Mouse (Mus musculus) frontal cortex, postnatal 14 days (tissue): ENCODE data around the gene Epb41l3.

ENCODE experiments used
- DNase-seq, 2 experiments: peaks; one replicate each; pipeline ENCODE4 v3.0.0; 2022; ENCODE audit warnings: low spot score in 2 of 2

Epb41l3 gene

DNA sequence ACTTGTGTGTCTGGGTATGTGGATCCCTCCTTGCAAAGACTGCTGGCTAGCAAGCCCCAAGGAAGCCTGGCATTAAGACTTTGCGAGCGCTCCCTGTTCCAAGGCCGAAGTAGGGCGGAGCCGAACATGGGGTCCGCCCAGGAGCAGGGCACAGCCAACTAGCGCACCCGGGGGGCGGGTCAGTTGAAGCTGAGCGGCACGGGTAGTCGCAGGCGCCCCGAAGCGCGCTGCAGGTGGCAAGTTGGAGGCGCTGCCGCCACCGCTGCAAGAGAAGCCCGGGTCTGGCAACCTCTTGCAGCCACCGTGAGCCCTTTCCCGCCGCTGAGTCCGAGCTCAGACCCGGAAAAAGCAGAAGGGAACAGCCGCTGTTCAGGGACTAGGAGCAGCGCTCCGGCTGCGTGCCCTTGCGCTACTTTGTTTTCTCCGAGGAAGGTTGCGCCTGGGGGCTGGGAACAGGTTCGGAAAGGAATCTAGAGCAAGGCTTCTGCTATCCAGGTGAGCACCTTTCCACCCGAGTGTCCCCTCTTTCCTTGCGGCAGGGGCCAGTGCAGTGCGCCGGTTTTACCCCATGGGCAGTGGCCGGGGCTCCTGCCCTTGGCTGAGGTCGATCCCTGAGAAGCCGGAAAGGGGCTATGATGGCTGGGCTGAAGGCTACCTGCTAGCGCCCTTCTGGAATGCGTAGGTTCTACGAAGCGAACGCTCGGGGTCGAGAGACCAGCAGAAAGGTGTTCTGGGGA lies at the start of gene Epb41l3:
Gene Epb41l3, plus strand, starts transcription at position 183 of the 737 bp plus-strand sequence.
- DNase-seq, result peak; percentile 74 to 84

DNA sequence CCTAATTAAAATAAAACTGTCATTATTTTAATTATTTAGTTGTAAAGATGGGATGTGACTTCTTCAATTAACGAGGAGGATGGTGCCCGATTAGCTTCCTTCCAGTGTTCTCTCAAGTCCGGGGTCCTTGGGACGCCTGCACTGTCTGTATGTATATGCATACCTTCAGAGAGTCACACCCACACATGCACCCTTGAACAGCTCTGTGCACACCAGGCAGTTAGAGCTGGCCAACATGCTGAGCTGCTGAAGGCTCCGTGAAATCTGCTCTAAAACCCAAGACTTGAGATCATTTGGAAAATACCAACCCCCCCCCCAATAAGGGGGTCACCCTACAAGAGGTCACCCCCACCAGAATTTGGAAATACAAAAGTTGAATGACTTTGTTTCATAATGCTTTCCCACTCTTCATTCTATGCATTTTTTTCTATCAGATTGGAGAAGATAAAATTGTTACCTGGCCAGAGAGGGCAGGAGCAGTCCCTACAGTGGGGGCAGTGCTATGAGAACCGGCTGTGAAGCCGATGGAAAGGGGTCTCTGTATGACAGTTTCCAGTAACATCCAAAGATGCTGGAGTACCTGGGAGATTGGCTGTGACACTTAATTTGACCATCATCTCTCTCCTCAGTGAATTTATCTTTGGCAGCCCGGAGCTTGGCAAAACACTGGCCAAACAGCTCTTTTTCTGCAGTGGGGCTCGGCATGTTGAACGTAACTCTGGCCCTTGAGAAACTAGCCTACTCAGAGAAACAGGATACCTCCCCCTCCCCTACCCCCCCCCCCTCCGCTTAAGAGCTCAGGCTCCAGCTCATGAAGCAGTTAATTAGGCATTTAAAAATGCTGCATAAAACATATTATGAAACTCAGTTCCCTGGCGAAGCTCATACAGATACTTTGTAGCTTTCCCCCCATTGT lies 36.5 kb upstream of the Epb41l3 start:
- no peak for DNase-seq

DNA sequence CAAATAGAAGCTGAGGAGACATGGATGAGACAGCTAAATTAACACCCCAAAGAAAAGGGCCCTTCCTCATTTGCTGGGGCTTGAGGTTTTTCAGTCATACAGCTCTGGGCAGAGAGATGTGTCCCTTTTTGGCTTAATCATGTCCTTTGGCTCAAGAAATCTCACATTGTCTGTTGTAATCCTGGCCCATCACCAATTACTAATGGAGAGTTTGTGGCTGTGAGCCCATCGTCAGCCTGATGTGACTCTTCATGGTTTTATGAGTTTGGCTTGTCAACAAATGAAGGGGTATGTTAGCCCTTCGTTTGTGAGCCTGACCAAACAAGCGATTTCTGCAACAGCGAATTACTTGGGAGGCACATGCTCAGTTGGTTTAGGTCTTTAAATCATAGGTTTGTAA lies 34.0 kb upstream of the Epb41l3 start:
- no peak for DNase-seq

DNA sequence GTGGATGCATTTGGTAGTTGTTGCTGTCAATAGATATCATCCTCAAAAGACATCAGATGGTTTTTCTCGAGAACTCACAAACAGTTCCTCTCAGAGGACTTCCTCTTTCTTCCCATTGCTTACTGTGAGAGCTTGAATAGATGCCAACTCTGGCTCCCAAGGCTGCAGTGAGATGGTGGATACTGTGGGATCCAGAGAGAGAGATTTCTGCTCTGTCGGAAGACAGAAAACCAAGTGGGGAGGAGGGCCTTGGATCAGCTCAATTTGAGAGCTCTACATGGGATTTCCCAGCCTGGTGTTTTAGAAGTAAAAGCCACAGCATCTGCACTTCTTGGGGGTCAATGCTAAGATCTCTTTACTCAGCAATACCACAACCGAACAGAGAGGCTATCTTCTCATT lies 26.7 kb upstream of the Epb41l3 start:
- no peak for DNase-seq

DNA sequence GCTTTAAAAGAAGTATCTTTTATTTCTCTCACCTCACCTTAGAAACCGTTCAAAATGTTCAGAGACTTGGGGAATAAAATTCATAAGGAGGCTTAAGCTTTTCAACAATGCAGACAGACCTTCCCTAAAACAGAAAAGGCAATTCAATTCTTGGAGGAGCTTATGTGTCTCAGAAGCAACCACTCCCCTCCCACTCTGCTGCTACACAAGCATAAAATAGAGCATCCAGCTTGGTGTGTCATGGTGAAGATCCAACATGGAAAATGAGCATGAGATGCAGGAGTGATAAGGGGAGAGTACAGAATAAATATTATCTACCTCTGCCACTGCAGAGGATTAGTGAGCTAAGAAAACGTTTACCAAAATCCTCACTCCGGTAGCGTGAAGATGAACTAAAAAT lies 21.5 kb upstream of the Epb41l3 start:
- DNase-seq, result no peak

DNA sequence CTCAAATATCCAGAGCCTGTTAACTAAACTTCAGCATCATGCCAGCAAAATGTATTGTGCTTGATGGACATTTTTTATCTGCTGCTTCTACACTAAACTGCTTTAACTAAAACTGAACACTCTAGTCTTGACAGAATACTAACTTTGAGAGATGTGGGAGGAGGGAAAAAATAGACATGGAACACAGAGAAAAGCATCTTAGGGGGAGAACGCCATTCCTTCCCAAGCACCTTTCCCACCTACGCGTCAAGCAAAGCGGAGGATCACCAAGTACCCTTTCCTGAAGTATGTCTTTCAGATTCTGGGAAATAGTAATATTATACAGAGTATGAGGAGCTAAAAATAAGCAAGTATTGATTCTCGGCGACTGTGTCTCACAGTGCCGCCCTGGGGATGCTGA lies 15.7 kb upstream of the Epb41l3 start:
- DNase-seq, result no peak

DNA sequence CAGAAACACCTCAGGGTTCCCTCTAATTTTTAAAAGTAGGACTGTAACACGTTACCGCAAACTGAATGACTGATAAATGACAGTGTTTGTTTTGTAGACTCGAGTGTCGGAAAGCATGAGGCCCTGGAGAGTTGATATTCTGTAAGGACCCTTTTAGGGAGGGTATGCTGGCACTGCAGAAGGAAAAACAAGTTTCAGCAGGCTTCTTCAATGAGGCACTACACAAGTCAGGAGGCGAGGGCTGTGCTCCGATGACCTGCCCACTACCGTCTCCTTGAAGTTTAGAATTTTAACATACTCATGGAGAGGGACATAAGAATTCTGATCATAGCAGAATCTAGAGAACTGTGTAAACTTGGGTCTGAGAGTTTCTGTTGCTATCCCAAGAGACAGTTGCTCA lies 15.1 kb upstream of the Epb41l3 start:
- DNase-seq, result no peak

DNA sequence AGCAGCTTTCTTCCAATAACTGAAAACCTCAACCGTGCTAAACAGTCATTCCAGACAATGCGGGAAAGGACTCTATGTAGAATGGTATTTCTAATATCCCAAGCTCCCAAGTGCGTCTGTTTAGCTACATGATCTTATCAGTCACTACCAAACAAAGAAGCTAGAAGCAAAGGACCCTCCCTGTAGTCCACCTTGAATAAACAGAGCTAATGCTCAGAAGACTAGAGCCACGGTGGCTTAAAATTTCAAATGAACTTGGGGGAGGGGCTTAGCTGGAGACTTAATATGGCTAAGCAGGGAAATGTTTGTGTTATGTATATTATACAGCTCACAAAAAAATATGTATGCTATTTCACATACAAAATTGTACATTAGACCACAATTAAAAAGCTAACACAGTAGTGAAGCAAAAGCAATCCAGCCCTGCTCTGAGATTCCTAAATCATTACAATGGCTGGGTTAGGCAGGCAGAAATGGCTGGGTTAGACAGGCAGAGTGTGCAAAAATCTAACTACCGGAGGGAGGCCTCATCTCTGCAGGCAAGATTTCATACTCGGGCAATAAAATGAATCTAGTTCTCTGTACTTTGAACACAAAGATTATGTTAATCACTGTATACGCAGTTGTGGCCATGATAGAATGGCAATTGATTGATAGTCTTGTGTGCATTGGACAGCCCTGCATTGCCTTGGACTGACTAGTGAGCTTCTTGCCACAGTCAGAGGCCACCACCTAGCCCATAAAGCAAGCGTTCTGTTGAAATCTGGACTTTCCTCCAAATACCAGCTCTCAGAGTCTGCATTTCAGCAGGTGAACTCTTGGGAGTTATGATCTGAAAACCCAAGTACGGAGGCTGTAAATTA lies 13.4 kb upstream of the Epb41l3 start:
- no peak for DNase-seq

DNA sequence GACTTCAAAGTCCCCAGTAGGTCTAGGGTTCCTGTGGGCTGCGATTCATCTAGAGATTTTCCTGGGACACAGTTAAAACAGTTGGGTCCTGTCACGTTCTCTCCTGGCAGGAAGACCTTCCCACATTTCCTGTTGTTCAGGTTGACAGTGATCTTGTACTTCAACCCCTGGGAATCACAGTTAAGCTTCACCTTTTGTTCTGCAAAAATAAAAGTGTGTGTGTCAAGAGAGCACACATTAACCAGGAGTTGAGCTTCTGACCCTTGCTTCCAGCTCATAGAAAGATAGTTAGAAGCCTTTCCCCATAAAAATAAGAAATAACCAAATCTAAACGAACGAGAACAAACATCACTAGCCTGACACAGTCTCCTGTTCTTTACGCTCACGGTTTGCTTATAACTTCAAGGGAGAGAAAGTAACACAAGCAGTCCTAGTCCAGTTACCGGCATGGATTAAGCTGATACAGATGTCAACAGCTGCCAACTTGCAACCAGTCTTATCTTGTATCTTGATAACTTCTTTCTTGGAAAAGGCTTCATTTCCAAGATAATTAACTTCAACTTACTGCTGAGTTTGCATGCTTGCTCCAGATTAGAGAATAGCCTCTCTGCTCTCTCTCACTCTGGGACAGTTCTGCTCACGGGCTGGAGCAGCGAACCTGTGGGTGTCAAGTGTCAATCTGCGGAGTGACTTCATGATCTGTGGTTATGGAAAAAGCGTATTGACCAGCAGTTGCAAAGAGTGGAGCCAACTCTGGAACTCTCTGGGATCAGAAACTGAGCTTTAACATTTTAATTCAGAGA lies 7.3 kb upstream of the Epb41l3 start:
- no peak for DNase-seq

DNA sequence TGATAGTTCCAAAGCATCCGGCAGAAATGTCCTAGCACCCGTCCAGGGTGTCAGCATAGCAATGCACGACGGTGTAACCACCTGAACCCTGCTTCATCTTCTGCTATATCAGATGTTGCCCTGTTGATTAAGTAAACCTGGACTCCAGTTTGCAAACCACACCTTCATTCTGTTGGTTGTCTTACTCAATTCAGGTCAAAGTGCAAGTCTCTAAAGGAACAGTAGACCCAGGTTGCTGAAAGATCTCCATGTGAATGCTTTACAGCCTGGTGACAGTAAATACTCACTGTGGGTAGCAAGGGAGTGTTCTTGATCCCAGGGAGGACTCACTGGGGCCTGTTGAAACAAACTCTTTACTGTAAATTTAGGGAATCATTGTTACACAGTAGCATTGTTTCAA lies 1.4 kb upstream of the Epb41l3 start:
- no peak for DNase-seq

DNA sequence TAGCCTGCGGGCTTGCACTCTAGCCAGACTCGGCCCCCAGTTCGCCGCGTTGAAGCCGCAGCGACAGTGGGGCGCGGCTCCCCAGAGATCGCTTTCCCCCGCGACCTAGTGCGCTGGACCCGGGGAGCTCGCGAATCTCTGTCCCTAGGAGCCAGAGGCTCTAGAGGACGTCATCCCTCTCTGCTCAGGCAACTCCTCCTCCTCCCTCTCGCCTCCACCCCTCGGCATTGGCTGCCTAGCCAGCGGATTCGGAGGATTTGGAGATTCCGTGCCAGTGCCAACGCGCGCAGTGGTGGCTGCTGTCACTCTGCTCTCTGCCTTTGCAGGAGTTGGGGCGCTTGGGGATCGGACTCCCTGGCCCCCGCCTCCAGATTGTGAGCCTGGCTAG lies 749 bp downstream of the Epb41l3 start:
- peak; percentile 60 to 67 for DNase-seq

DNA sequence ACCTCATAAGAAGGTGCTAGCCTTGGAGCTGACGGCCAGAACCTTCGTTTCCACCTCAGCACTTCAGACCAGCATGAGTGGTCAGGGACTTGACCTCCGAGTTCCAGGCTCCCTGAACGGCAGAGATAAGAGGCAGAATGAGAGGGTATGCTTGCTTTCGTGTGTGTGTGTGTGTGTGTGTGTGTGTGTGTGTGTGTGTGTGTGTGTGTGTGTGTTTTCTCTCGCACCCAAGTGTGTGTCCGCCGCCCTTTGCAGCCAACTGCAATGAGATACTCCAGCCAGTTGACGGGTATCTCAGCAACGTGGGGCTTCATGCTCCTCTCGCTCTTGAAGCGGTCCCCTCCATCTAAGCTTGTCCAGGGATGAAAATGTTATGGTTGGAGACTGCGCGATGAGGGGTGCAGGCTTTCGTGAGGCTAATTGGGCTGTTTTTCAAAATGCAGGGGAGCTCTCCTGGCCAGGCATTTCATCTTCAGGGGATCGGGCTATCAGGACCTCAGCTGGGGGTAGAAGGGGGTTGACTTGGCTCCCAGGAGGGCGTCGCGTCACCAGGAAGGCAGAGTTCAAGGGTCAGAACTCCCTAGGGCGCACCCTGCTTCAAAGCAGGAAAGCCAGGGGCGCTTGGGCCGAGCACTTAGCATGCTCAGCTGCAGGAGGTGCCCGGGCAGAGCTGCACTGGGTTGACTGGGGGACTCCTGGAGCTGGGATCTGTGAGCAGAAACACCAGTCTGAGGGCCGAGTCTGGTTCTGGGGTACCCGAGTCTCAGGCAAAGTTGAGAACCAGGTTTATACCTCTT lies 1.5 kb downstream of the Epb41l3 start:
- DNase-seq, result peak in 1 of 2 experiments; percentile 10

DNA sequence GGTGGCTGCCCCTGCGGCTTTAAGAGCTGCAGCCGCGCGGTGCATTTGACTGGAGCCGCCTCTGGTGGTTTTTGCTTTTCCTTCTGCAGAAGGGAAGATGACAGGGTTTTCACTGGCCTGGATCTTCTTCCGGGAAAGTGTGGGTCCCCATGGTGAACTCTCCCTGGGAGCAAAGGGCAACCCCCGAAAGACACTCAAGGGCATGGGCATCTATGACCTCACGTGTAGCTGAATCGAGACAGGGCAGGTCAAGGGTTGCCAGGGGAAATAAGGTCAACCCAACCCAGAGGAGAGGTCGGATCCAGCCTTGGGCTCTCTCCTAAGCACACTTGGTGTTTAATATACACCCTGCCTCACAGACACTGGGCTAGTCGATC lies 2.0 kb downstream of the Epb41l3 start:
- no peak for DNase-seq

DNA sequence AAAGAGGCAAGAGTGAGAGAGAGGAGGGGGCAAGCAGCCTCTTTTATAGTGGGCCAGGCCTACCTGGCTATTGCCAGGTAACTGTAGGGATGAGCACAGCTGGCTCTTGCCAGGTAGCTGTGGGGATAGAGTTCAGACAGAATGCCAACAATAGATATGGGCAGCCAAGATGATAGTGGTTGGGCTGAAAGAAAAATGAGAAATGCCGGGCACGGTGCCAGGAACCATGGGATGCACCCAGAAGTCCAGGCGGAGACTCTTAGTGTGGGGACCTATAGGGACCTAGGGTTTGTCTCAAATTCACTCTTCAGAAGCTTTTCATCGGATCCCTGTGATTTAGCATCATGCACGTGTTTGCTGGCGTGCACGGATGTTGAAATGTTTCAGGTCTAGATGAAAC lies 6.8 kb downstream of the Epb41l3 start:
- DNase-seq, result no peak

DNA sequence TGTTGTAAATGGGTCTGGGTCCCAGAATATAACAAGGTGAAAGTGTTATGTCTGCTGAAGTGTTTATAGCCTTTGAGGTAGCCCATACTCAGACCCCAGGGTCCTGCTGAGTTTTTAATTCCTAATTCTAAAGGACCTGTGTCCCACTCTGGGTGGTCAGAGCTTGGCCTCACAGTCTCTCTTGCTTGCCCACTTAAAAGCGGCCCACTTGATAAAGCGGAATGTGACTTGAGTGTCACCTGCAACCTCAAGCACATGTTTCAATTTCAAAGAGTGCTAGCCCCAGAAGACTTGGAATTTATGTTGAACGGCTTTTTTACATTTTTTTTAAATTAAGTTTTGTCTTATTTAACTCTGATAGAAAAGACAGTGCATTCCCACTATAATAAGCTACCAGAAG lies 16.1 kb downstream of the Epb41l3 start:
- no peak for DNase-seq

DNA sequence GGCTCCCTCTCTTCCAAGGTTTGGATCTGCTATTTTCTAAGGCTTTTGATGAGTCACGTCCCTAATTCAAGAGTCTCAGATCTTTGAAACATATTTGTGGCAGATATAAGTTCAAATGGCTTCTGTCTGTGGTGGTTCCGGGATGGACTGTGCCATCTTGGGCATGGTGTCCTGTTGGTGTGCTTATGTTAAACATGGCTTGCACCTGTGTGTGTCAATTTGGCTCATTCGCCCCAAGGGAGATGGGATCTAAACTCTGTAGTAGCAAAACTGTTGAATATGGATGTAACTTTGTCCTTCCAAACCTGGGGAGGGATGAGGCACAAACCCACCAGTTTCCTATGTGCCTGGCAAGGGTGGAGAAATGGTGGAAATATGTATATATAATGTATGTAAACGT lies 21.6 kb downstream of the Epb41l3 start:
- no peak for DNase-seq

DNA sequence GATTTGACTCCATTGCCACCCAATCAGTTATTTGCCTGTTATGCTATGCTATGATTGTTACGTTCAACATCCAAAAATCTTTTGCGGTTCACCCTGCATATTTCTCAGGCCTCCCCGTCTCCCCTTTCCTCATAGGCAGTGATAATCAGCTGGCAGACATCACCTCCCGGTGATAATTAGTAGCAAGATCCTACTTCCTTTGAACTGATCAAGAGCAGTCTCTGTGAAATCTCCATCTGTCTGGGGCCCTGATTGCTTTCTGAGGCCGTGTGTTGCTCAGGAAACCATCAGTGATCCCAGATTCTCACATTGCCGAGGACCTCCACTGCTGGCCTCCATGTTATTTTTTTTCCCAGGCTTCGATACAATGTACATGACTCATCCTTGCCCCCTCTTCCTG lies 22.5 kb downstream of the Epb41l3 start:
- no peak for DNase-seq

DNA sequence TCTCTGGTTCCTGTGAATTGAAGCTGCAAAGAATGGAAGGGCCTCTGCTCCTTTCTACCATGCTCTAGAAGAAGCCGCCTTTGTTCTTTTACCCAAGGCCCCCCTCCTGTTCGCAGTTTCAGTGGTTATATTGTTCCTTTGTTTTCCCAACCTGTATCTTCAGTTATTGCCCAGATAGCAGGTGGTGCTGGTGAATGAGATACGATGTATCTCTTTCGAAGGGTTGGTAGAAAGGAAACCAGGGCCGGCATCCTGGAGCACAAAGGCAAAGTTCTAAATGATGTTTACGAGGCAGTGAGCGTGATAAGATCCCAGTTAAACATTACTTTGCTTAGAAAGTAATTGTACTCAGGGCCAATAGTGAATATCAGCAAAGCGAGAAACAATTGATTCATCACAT lies 27.8 kb downstream of the Epb41l3 start:
- no peak for DNase-seq

DNA sequence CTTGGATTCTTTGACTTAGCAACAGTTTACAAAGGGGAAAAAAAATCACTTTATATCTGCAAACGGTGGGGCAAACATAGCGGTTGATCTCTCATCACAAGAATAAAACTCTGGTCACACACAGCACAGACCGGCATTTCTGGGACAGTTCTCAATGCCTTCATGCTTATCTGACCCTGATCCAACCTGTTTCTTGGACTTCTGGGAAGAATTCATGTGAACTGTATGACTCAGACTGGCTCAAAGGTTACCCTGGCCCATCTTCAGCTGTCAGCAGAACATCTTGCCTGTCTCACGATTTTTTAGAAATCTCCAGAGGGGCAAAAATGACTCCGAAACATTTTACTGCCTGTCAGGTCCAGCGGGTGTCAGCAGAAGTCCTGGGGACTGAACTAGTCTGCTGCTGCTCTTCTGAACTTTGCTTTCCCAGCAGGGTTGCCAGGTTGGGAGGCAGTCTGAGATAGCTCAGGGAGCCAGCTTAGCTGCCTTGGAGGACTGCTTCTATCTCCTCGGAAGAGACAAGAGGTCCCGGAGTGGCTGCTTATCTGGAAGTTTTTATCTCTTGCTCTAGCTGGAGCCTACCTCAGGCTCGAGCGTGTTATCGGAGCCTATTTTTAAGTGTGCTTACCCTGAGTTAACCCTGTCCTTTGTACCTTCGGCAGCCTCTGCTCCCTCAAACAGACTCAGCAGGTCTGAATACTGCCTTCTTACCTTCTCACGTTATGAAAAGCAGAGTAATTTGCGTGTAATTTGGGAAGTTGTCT lies 29.7 kb downstream of the Epb41l3 start:
- DNase-seq, result no peak
